In the genomic region with DNA sequence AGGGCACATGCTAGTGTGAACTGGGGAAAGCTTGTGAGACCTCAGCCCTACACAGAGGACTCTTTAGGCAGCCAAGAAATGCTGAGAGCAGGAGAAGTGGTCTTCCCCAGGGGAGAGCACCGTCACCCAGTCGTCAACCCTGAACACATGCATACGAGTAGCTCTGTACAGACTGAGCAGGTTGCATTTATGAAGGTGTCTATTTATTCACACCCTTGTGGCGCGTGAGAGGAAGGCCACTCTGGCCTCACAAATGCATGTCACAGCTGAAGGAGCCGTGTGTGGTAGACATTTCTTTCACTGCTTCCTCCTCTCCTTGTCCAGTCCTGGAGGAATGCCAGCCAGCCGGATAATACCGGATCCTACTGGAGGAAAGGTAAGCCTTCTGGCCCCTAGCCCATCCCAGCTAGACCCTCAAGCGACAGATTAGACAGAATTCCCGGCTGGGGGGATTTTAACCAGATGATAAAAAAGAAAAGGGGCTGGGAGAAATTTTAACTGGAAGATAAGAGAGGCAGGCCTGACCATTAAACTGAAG, we compare ENCODE assay signal across 16 mouse cellular contexts. TPM values are rescaled to one million over a fixed set of nuclear protein-coding genes. Genes with fewer than 3 reads are reported as not detected.
A peak's percentile ranks its signal among the peaks of the same experiment; 100 is the strongest.
DNase-seq lines count a peak whose midpoint lies in the region; ATAC-seq and TF ChIP-seq lines count a peak whose summit lies in the region.
"Had no signal": no experiment of that assay in that cellular context is flagged by ENCODE, and none has a peak within 500 bp of the region (broad histone marks: within the 10 kb centered on the region; RNA-seq: fewer than 3 reads in every experiment).

No protein-coding gene starts in this region.

- ATAC-seq in hindbrain, embryonic 14.5 days (ENCODE audit: low FRiP score): no peak
- ATAC-seq in hindbrain, embryonic 16.5 days: no peak
- no peak for ATAC-seq in lung, postnatal 0 days
- peak; percentile 37; the same call in 1 of the 2 replicates for ATAC-seq in intestine, embryonic 15.5 days
- ATAC-seq in limb, embryonic 11.5 days (ENCODE audit: insufficient number of reproducible peaks, low FRiP score, low TSS enrichment, low read depth): no peak

- no peaks in the 10 kb centered on the region for H3K4me1 ChIP-seq in hindbrain, embryonic 14.5 days (replicated peaks; ENCODE audit: control insufficient read depth, insufficient read depth, low read length)
- H3K4me1 ChIP-seq in hindbrain, embryonic 16.5 days (ENCODE audit: control insufficient read depth, insufficient read depth, low read depth, low read length): no peaks in the 10 kb centered on the region
- H3K4me1 ChIP-seq in lung, postnatal 0 days (ENCODE audit: insufficient read depth, low read depth, low read length): no peaks in the 10 kb centered on the region; the same call in 1 of the 2 replicates
- 0 out of 2 replicates have a peak, but pooled peaks cover 4% of the 10 kb centered on the region for H3K4me1 ChIP-seq in intestine, embryonic 15.5 days (replicated peaks)
- H3K4me1 ChIP-seq in limb, embryonic 11.5 days (ENCODE audit: control insufficient read depth, insufficient read depth, low read length): no peaks in the 10 kb centered on the region
- H3K4me1 ChIP-seq: embryonic facial prominence, embryonic 13.5 days; forebrain, embryonic 12.5 days had no signal

- H3K4me3 ChIP-seq in hindbrain, embryonic 14.5 days (replicated peaks; ENCODE audit: low read length): no peak overlapping the region
- no peak overlapping the region for H3K4me3 ChIP-seq in hindbrain, embryonic 16.5 days (ENCODE audit: low read length)
- no peak overlapping the region for H3K4me3 ChIP-seq in lung, postnatal 0 days (ENCODE audit: low read depth, low read length)
- no peak overlapping the region for H3K4me3 ChIP-seq in intestine, embryonic 15.5 days (replicated peaks)
- H3K4me3 ChIP-seq in limb, embryonic 11.5 days (ENCODE audit: low read depth, low read length): no peak overlapping the region
- H3K4me3 ChIP-seq: embryonic facial prominence, embryonic 13.5 days; forebrain, embryonic 12.5 days; gastrocnemius, adult 2 months had no signal

- no peaks in the 10 kb centered on the region for H3K9me3 ChIP-seq in hindbrain, embryonic 14.5 days (ENCODE audit: control insufficient read depth, low read length)
- no peaks in the 10 kb centered on the region for H3K9me3 ChIP-seq in hindbrain, embryonic 16.5 days (ENCODE audit: control insufficient read depth, low read length)
- no peaks in the 10 kb centered on the region for H3K9me3 ChIP-seq in lung, postnatal 0 days (ENCODE audit: low read length)
- no peaks in the 10 kb centered on the region for H3K9me3 ChIP-seq in intestine, embryonic 15.5 days
- H3K9me3 ChIP-seq in limb, embryonic 11.5 days (ENCODE audit: control insufficient read depth, low read length): no peaks in the 10 kb centered on the region
- H3K9me3 ChIP-seq: embryonic facial prominence, embryonic 13.5 days; forebrain, embryonic 12.5 days; G1E had no signal

- H3K27ac ChIP-seq in hindbrain, embryonic 14.5 days: no peak overlapping the region
- no peak overlapping the region for H3K27ac ChIP-seq in hindbrain, embryonic 16.5 days (ENCODE audit: low read depth, low read length)
- no peak overlapping the region for H3K27ac ChIP-seq in lung, postnatal 0 days (ENCODE audit: low read length)
- H3K27ac ChIP-seq in intestine, embryonic 15.5 days: no peak overlapping the region
- H3K27ac ChIP-seq in limb, embryonic 11.5 days (replicated peaks; ENCODE audit: low read depth, low read length): no peak overlapping the region
- H3K27ac ChIP-seq: embryonic facial prominence, embryonic 13.5 days; forebrain, embryonic 12.5 days; gastrocnemius, adult 2 months had no signal

- no peak for TF ChIP-seq CTCF in lung, postnatal 0 days (IDR thresholded peaks at IDR 0.05)

- WGBS in hindbrain, embryonic 14.5 days: 68% methylated on average over 10 of the region's 10 CpGs
- 68% methylated on average over 10 of the region's 10 CpGs for WGBS in hindbrain, embryonic 16.5 days
- WGBS in lung, postnatal 0 days: 23% methylated on average over 10 of the region's 10 CpGs
- 57% methylated on average over 10 of the region's 10 CpGs for WGBS in intestine, embryonic 15.5 days
- WGBS in limb, embryonic 11.5 days: 80% methylated on average over 10 of the region's 10 CpGs

- TF ChIP-seq EP300 in lung, postnatal 0 days (IDR thresholded peaks at IDR 0.05): no peak

- H3K36me3 ChIP-seq in hindbrain, embryonic 14.5 days (replicated peaks; ENCODE audit: control insufficient read depth, insufficient read depth): no peaks in the 10 kb centered on the region
- H3K36me3 ChIP-seq in hindbrain, embryonic 16.5 days (ENCODE audit: control insufficient read depth, insufficient read depth, low read length): no peaks in the 10 kb centered on the region
- H3K36me3 ChIP-seq in lung, postnatal 0 days (ENCODE audit: insufficient read depth, low read length): no peaks in the 10 kb centered on the region
- no peaks in the 10 kb centered on the region for H3K36me3 ChIP-seq in intestine, embryonic 15.5 days
- no peaks in the 10 kb centered on the region for H3K36me3 ChIP-seq in limb, embryonic 11.5 days (ENCODE audit: control insufficient read depth, insufficient read depth, low read length)
- H3K36me3 ChIP-seq: embryonic facial prominence, embryonic 13.5 days; forebrain, embryonic 12.5 days; G1E had no signal

- no peak overlapping the region for H3K9ac ChIP-seq in hindbrain, embryonic 14.5 days
- no peak overlapping the region for H3K9ac ChIP-seq in hindbrain, embryonic 16.5 days (ENCODE audit: low read depth, low read length)
- H3K9ac ChIP-seq in lung, postnatal 0 days (replicated peaks; ENCODE audit: low read depth): no peak overlapping the region
- no peak overlapping the region for H3K9ac ChIP-seq in intestine, embryonic 15.5 days
- H3K9ac ChIP-seq in limb, embryonic 11.5 days (ENCODE audit: low read length): no peak overlapping the region
- H3K9ac ChIP-seq: embryonic facial prominence, embryonic 13.5 days; forebrain, embryonic 12.5 days had no signal

- DNase-seq in hindbrain, embryonic 14.5 days (ENCODE audit: low spot score): peak; percentile 23
- peak; percentile 46 for DNase-seq in lung, postnatal 0 days (ENCODE audit: low spot score)
- DNase-seq in lung, postnatal 36 days: no peak
- peak; percentile 18 for DNase-seq in limb, embryonic 11.5 days (ENCODE audit: low spot score)
- no peak for DNase-seq in frontal cortex, adult 2 months (ENCODE audit: extremely low spot score in 1 of 2, low spot score in 1 of 2)
- DNase-seq: adrenal gland, postnatal 10 days; cerebellum, adult 9-11 months; gastrocnemius, adult 2 months; right cerebral cortex, adult 18-20 months; thymus, adult 18-20 months had no signal

- no peak overlapping the region for H3K4me2 ChIP-seq in hindbrain, embryonic 14.5 days (replicated peaks)
- H3K4me2 ChIP-seq in hindbrain, embryonic 16.5 days (ENCODE audit: low read length): no peak overlapping the region
- no peak overlapping the region for H3K4me2 ChIP-seq in lung, postnatal 0 days (replicated peaks; ENCODE audit: low read depth, low read length)
- no peak overlapping the region for H3K4me2 ChIP-seq in intestine, embryonic 15.5 days (replicated peaks)
- no peak overlapping the region for H3K4me2 ChIP-seq in limb, embryonic 11.5 days (ENCODE audit: low read depth, severe bottlenecking)
- H3K4me2 ChIP-seq: embryonic facial prominence, embryonic 13.5 days; forebrain, embryonic 12.5 days; heart, embryonic 11.5 days had no signal

- no peaks in the 10 kb centered on the region for H3K27me3 ChIP-seq in hindbrain, embryonic 14.5 days (ENCODE audit: control insufficient read depth, insufficient read depth, low read length)
- no peaks in the 10 kb centered on the region for H3K27me3 ChIP-seq in hindbrain, embryonic 16.5 days (replicated peaks; ENCODE audit: control insufficient read depth, insufficient read depth, low read length)
- no peaks in the 10 kb centered on the region for H3K27me3 ChIP-seq in lung, postnatal 0 days (replicated peaks; ENCODE audit: insufficient read depth, low read length)
- no peaks in the 10 kb centered on the region for H3K27me3 ChIP-seq in intestine, embryonic 15.5 days (replicated peaks)
- no peaks in the 10 kb centered on the region for H3K27me3 ChIP-seq in limb, embryonic 11.5 days (ENCODE audit: control insufficient read depth, insufficient read depth, low read length)

RNA-seq across cellular contexts. Expression of a gene that starts 8.6 kb away (rescaled TPM):
- 47.9 and 51.8 TPM in 2 replicates for polyA plus RNA-seq in hindbrain, embryonic 14.5 days (2014; fragmentation: Nextera tagmentation; extraction: Ambion mirVana)
- polyA plus RNA-seq in hindbrain, embryonic 16.5 days (2015; fragmentation: Nextera tagmentation; extraction: Ambion mirVana): 27.2 and 31.5 TPM in 2 replicates
- polyA plus RNA-seq in lung, postnatal 0 days (2015; fragmentation: Nextera tagmentation; extraction: Ambion mirVana): 10.8 and 12.3 TPM in 2 replicates
- 14.2 and 16.2 TPM in 2 replicates for polyA plus RNA-seq in intestine, embryonic 15.5 days (2015; fragmentation: Nextera tagmentation; extraction: Ambion mirVana)
- 30.4 and 33.2 TPM in 2 replicates for polyA plus RNA-seq in limb, embryonic 11.5 days (2014; fragmentation: Nextera tagmentation; extraction: Ambion mirVana)
- 106 and 119 TPM in 2 replicates for polyA plus RNA-seq in frontal cortex, adult 2 months (2012; rRNA removed)

Comparison
In these comparisons a context has a peak if more than half of its experiments do, and no peak if none do; other contexts are left out.
1. DNase-seq: peak in hindbrain, embryonic 14.5 days (single experiment), lung, postnatal 0 days (single experiment) and limb, embryonic 11.5 days (single experiment); none in lung, postnatal 36 days (single experiment) and frontal cortex, adult 2 months (0 of 2).